In the genomic region with DNA sequence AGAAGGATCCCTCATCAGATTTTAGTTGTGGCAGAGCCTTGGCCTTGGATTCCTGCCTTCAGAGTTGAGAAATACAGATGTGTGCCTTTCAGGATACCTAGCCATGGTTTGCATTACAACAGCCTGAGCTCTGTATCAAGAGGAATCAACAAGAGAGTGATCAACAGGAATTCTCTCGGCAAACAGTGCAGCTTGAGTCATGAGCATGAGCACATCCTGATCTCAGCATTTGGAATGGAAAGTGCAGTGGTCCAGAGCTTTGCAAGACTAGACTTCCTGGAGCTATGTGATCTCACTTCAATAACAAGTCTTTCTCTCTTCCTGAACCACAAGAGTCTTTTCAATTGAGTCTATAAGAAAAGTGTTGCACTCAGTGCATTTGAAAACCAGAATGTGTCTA, we compare ENCODE assay signal across 32 mouse cellular contexts.
"Had no signal": no experiment of that assay in that cellular context is flagged by ENCODE, and none has a peak within 500 bp of the region (broad histone marks: within the 10 kb centered on the region; RNA-seq: fewer than 3 reads in every experiment).

No protein-coding gene starts in this region.

- H3K9me3 ChIP-seq: limb, embryonic 10.5 days; limb, embryonic 13.5 days; limb, embryonic 15.5 days; liver, embryonic 12.5 days; liver, embryonic 13.5 days; liver, embryonic 15.5 days; lung, embryonic 15.5 days; megakaryocyte, embryonic 14.5 days; midbrain, embryonic 10.5 days; midbrain, embryonic 12.5 days; midbrain, embryonic 13.5 days; midbrain, embryonic 15.5 days; neural tube, embryonic 12.5 days had no signal

- H3K4me2 ChIP-seq: limb, embryonic 12.5 days; limb, embryonic 13.5 days; limb, embryonic 15.5 days; liver, embryonic 11.5 days; liver, embryonic 12.5 days; liver, embryonic 13.5 days; liver, embryonic 15.5 days; lung, embryonic 14.5 days; lung, embryonic 15.5 days; midbrain, embryonic 11.5 days; midbrain, embryonic 12.5 days; midbrain, embryonic 13.5 days; midbrain, embryonic 15.5 days; neural tube, embryonic 12.5 days had no signal

- H3K9ac ChIP-seq: limb, embryonic 12.5 days; limb, embryonic 13.5 days; limb, embryonic 15.5 days; liver, embryonic 12.5 days; liver, embryonic 13.5 days; liver, embryonic 14.5 days; liver, embryonic 15.5 days; liver, postnatal 0 days; lung, embryonic 14.5 days; lung, embryonic 15.5 days; midbrain, embryonic 12.5 days; midbrain, embryonic 13.5 days; midbrain, embryonic 15.5 days; neural tube, embryonic 12.5 days had no signal

- H3K4me3 ChIP-seq: limb, embryonic 10.5 days; limb, embryonic 12.5 days; limb, embryonic 13.5 days; limb, embryonic 15.5 days; liver, embryonic 12.5 days; liver, embryonic 13.5 days; liver, embryonic 15.5 days; lung, embryonic 15.5 days; megakaryocyte, embryonic 14.5 days; midbrain, embryonic 10.5 days; midbrain, embryonic 12.5 days; midbrain, embryonic 13.5 days; midbrain, embryonic 15.5 days; myocyte; neural tube, embryonic 12.5 days had no signal

- H3K27me3 ChIP-seq: limb, embryonic 12.5 days; limb, embryonic 13.5 days; liver, embryonic 12.5 days; liver, embryonic 13.5 days; liver, embryonic 15.5 days; lung, embryonic 15.5 days; megakaryocyte, embryonic 14.5 days; midbrain, embryonic 12.5 days; midbrain, embryonic 13.5 days; midbrain, embryonic 15.5 days; neural tube, embryonic 12.5 days had no signal

- H3K36me3 ChIP-seq: limb, embryonic 10.5 days; limb, embryonic 12.5 days; limb, embryonic 13.5 days; limb, embryonic 15.5 days; liver, embryonic 12.5 days; liver, embryonic 13.5 days; liver, embryonic 15.5 days; lung, embryonic 15.5 days; midbrain, embryonic 10.5 days; midbrain, embryonic 12.5 days; midbrain, embryonic 13.5 days; midbrain, embryonic 15.5 days; neural tube, embryonic 12.5 days had no signal

- H3K4me1 ChIP-seq: limb, embryonic 10.5 days; limb, embryonic 12.5 days; limb, embryonic 13.5 days; limb, embryonic 15.5 days; liver, embryonic 12.5 days; liver, embryonic 13.5 days; liver, embryonic 15.5 days; lung, embryonic 15.5 days; megakaryocyte, embryonic 14.5 days; midbrain, embryonic 10.5 days; midbrain, embryonic 12.5 days; midbrain, embryonic 13.5 days; midbrain, embryonic 15.5 days; neural tube, embryonic 12.5 days had no signal

- ATAC-seq: liver, embryonic 12.5 days; liver, postnatal 0 days; lung, postnatal 0 days; midbrain, embryonic 13.5 days; midbrain, embryonic 15.5 days; midbrain, embryonic 16.5 days had no signal

- H3K27ac ChIP-seq: limb, embryonic 10.5 days; limb, embryonic 12.5 days; limb, embryonic 13.5 days; limb, embryonic 15.5 days; liver, embryonic 12.5 days; liver, embryonic 13.5 days; liver, embryonic 14.5 days; liver, embryonic 15.5 days; lung, embryonic 15.5 days; macrophage; midbrain, embryonic 10.5 days; midbrain, embryonic 12.5 days; midbrain, embryonic 13.5 days; midbrain, embryonic 15.5 days; neural tube, embryonic 12.5 days had no signal

- DNase-seq: left cerebral cortex, postnatal 4 days; liver; liver, embryonic 13.5 days; liver, postnatal 0 days; lung, adult 18-20 months; lung, adult 2 months; lung, embryonic 14.5 days; lung, postnatal 10 days; lung, postnatal 14 days; lung, postnatal 36 days; lung, postnatal 4 days; midbrain, embryonic 14.5 days had no signal
